Mouse (Mus musculus) liver, embryonic 14.5 days (tissue): ENCODE measurements around the gene Lrrc63.

Experiments used
- CTCF ChIP-seq: IDR thresholded peaks from 2 replicates; pipeline ENCODE4 v1.5.1; 2016; ENCODE audit warnings: antibody characterized with exemption, low read depth, control low read depth
- EP300 ChIP-seq: IDR thresholded peaks from 2 replicates; pipeline ENCODE4 v1.6.1; 2016; ENCODE audit warnings: antibody characterized with exemption, low read depth

DNA sequence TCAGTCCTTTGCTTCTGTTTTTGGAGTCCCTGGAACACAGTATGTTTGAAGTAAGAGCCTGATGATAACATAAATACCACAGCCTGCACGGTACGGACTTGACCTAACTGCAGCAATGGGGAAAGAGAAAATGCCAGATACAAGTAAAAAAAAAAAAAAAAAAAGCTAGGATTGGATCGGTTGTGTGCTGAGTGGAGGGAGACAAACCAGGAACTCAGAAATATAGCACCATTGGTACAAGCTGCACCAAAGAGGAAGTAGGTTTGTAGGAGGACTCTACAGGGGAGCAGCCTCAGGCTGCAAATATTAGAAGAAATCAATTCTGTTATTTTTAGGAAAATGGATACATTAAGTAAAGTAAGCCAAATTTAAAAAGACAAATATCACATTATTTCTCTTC lies 37.8 kb upstream of the Lrrc63 start:
- TF ChIP-seq CTCF (no peak), EP300 (no peak)
